Mouse (Mus musculus): ENCODE data around the gene Selenoi.
A peak's percentile ranks its signal among the peaks of the same experiment; 100 is the strongest.

Gene Selenoi

DNA sequence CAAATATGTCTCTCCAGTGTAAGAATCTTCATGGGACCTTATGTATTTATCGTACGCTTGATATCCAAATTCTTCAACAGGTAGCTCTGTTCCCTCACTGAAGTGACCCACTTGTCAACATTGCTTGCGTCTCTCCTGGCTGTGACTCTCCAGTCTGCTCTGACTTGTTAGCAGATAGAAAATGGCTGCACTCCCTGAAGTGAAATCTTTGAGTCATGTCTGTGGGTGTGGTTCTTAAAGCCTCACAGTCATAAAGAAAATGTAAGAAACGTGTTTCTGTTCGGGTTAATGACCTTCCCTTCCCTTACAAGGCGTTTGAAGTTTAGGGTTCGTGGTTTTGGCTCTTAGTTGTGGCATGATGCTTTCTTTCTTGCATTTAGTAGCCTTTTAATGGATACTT, 8.2 kb downstream of the Selenoi start:
- DNase-seq: no peak

DNA sequence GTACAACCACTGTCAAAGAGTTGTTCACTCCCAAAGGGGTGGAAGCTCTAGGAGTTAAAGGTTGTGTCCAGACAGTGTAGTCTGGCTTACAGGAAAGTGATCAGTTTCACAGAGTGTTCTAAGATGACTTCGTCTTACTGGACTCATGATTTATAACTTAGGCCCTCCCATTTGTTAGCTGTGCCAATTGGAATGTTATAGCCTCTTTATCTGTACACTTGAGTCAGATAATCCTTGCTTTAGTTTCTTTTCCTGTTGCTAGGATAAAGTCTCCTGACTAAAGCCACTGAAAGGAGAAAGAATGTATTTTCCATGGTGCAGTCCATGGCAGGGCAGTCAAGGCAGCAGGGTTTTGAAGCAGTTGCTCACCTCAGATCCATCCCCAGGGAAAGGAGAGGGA, 10.0 kb downstream of the Selenoi start:
- DNase-seq: no peak

DNA sequence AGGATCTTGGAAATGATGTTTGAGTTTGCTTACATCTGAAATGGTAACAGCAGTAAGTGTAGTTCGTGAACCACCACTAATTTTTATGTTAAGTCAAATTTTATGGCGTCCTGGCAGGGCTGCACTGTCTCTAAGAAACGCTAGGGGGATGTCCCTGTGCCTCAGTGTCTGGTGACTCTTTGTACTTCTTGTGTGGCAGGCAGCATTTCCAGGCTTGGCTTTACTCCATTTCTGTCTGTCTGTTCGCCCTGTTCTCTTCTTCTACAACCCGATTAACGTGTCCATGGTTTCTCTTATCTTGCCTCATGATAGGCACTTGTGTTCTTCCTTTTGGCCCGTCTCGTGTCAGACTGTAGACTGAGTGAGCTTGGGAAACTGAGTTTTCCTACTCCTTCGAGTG, 11.4 kb downstream of the Selenoi start:
- peak; percentile 12 for DNase-seq

DNA sequence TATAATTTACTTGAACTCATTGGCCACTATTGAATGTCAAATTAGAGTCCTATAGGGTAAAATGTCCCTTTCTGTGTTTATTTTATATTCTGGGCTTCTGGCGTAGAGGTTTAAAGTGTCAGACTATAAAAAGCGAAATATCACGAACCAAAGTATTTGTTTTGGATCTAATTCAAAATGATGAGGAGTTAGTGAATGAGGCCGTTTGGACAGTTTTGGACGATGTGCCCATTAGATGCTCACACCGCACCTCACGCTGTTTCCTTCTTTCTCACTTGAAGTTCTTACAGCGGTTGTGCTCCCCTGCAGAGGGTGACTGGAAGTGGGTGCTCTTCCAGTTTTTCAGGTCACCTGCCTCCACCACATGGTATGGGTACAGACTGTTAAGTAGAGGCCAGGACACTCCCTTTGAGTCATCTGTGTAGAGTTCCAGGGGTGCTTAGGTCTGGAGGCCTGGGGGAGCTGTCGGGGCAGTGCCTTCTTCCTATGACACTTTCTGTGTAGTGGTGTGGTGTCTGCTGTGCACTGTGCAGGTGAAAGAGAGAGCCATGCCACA, 13.6 kb downstream of the Selenoi start:
- no peak for DNase-seq

DNA sequence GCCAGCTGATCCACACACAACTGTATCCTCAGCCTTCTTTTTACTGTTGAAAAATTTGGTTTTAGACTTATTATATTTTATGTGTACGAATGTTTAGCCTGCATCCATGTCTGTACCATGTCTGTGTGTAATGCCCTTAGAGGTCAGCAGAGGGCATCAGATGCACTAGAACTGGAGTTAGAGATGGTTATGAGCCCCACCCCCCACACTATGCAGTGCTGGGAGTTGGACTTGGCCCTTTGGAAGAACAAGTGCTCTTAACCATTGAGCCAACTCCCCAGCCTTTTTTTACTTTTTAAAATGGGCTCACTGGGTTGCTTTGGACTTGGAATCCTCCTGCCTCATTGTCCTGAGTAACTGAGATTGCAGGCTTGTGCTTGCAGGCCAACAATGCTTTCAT, 15.3 kb downstream of the Selenoi start:
- DNase-seq: peak; percentile 30

DNA sequence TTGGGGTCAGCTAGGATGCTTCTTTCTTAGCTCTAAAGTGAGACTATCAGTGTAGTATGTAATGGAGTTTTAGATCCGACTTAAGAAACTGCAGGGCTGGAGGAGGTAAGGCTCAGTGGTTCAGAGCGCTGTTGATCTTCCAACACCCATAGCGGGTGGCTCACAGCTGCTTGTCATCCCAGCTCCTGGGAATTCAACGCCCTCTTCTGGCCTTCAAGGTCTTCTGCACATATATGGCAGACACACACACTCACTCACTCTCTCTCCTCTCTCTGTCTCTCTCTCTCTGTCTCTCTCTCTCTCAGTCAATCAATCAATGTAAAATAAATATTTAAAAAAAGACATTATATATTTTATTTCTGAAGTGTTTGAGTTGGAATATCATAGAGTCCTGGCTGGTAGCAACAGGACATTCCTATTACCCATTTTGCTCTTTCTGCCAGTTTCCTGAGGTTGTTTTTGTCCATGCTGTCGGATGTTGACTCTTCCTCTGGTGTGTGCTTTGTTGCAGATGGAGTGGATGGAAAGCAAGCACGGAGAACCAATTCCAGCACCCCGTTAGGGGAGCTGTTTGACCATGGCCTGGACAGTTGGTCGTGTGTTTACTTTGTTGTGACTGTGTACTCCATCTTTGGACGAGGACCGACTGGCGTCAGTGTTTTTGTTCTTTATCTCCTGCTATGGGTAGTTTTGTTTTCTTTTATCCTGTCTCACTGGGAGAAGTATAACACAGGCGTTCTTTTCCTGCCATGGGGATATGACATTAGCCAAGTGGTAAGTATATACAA, 23.4 kb downstream of the Selenoi start:
- no peak for DNase-seq

DNA sequence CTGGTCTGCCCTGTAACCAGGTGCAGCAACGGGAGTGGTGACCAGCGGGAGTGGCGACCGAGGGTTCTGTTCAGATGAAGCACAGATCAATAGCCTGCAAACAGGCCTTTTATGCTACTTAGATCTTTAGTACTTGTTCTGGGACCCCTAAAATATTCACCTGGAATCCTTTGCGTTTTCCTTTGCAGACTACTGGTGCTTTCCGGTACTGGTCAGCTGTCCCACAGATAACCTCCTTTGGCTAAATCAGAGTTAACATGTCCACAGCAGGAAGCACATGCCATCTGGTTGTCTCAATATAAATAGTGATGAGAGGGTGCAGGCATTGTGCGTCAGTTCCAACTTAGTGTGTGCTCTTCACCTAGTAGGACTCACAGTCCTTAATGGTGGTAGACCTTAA, 26.4 kb downstream of the Selenoi start:
- DNase-seq: no peak

DNA sequence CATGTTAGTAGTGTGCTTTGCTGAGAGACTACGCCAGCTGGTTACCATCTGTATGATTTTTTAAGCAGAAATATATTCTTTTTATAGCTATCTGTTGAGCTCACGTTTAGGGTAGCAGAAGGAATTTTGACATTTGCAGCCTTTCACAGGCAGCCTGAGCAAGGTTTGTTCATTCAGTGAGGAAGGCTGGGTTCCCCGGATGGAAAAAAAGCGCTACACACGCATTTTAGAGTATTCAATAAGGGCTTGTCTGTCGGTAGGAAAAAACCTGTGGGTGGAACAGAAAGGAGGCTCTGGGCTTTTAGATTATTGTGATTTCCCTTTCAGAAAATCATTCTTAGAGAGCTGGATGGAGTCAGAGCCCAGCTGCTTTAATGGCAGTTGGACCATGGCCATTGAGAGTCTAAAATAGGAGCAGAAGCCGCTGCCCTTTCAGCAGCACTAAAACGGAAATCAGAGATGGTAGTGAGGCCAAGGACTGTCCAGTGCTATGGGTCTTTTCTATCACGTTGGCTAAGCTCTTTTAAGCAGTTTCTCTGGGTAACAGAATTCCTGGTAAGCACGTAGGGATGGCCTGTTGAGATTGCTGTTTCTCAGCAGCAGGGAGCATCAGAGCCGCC, 38.3 kb downstream of the Selenoi start:
- DNase-seq: no peak

DNA sequence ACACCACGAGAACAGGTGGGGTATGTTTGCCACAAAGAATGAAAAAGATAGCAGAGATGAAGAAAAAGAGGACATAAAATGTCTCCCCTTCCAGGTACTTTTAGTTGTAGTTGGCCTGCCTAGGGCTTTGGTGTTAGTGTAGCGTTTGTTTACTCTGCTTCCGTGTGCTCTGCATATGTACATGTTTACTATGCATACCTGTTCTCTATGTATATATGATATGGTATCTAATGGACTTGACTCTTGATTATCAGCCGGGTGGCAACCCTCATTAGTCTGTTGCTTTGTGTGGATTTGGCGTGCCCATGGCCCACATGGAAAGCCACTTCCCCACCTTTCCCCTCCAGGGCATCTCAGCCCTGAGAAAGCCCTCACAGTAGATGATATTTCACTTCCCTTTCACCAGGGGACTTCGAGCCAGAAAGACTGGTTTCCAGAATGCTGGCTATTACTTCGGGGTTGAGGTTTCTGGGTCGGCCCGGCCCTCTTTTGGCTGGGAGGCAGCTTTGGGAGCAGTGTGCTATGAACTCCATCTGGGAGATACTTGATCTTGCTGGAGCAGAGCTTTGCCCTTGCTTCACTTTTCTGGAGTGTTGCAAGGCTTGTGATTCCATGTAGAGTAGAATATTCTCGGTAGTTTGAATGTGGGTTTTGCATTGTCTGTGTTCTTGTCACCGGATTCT, 39.4 kb downstream of the Selenoi start:
- DNase-seq: no peak

DNA sequence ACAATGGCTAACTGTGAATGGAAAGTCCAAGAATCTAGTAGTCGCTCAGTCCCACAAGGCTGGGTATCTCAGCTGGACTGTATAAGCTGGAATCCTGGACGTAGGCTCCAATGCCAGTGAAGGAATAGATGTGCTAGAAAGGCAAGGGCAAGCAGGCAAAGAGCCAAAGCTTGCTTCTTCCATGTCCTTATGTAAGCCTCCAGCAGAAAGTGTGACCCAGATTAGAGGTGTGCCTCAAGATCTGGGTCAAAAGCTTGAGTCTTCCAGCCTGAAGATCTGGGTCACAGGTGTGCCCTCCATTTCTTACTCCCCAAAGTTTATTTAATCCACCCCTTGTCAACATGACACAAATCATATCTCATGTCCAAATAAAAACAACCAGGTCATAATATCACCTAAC, 44.0 kb downstream of the Selenoi start:
- no peak for DNase-seq

DNA sequence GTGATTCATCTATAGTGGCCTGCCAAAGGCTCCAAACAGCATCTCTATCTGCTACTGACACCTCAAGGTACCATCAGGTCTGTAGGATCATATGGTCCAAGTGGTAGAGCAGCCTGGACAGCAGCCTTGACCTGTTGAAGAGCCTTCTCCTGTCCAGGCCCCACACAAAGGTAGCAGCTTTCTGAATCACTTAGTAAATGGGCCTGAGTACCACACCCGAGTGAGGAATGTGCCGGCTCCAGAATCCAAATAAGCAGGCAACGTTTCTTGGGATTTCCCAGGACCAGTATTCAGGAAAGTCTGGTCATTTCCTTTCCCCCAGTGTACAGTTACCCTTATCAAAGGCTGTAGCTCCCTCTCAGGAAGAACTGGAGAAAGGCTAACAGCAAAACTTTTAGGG, 46.6 kb downstream of the Selenoi start:
- no peak for DNase-seq

DNA sequence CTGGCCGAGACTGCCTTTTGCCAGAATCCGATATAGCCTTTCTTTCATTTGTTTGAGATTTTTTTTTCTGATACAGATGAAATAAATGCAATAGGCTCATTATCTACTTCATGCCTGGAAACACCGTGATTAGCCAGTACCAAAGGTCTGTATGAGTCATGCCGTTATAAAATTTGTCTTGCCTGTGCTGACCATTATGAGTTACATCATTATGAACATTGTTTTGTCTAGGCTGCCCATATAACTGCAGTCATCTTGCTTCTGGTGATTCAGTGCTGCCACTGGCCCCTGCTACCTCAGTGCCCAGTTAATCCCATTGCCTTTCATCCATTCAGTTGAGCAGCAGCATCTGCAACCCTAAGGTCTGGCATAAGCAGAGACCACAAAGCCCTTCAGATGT, 47.1 kb downstream of the Selenoi start:
- DNase-seq: no peak

DNA sequence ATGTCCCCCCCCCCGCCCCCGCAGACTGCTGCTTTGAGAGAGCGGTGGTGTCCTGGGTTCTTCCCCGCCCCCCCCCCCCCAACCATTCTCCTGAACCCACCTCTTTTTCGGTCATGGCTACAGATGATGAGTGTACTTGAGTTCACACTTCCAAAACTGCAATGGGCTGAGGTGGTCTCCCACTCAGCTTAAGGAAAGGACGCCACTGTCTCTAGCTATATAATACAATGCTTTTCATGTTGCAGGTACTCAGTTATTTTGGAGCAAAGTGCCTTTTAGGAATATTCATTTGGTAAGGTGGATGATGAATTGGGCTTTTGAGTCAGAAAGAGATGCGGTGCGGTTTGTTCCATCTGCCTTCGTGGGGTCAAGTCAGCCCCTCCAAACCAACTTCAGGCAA, 48.5 kb downstream of the Selenoi start:
- DNase-seq: no peak

DNA sequence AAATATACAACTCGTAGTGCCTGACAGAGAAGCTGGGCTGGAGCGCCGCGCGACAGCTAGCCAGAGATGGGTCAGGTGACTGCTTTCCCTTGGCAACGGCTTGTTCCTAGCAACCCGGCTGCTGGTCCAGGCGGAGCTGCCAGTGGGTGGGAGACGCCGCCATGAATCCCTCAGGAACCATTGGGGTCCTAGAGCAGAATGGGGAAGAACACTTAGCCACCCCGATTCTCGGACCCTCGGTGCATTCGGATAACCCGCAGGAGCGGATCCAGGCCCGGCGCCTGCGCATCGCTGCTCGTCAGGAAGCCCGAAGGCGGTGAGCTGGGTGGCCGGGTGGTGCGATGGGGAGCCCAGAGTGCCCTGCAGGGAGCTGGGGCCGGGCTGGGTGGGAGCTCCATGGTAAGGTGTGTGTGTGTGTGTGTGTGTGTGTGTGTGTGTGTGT, 48.9 kb downstream of the Selenoi start, which contains the start of gene Drc1:
TSS of gene Drc1 (plus strand) at position 98 of the 442 bp plus-strand sequence.
- DNase-seq: peak; percentile 70

DNA sequence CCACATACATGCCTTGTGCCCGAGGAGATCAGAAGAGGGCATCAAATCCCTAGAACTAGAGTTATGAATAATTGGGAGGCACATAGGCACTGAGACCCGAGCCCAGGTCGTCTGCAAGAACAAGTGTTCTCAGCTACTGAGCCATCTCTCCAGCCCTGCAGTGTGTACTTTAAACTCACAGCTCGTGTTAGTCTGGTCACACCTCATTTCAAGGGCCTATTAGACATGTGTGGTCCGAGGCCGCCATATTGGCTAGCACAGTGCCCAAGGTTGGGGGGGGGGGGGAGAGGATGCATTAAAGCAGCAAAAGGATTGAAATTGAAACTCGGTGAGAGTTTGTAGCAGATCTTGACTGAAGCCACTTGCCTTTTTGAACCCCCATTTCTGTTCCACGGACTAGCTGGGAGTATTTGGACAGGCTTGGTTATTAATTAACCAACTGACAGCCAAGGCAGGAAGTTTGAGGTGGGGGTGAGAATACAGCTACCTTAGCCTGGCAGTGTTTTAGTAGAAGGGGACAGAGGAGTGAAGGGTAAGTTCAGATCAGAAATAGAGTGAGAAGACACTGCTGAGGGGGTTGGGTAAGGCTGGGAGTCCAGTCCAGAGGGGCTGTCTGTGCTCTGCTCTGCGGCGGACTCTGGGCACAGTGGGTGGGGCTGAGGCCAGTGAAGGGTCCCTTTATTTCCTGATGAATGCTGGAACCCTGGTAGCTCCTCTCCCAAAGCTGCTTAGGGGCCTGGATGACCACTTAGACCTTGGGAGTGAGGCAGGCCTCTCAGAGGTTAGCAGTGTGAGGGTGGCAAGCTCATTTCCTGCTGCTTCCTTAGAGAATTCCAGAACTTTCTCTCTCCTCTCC, 53.8 kb downstream of the Selenoi start:
- no peak for DNase-seq

DNA sequence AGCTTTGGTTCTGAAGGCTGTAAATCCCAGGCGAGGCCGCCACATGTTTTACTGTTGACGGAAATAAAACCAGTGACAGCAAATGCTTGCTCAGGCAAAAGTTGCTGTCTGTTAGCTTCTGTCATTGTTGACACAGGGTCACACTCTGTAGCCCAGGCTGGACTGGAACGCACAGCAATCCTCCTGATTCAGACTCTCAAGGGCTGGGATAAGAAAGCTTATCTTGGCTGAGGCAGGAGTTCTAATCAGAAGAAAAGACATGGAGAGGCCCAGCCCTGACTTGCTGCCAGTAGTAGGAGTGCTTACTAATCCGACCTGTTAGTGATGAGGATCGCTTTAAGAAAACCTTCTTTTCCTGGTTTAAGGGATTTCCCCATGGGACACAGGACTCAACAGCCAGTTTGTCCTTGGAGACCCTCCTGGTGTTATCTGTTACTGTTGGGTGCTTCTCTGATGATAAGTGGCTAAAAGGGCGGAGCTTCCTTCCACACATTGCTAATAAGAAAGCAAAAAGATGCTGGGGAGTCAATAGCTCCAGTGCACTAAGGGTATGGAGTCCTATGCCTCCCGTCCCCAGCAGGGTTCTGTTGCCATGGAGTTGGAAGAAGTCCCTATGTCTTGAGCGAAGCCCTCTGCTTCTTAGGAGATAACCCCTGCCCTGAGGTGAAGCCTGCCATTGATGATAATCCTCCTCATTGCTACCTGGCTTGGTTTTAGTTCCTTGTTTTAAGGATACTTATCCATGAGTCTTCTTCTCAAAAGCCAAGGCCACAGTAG, 54.9 kb downstream of the Selenoi start:
- DNase-seq: no peak
